Mouse (Mus musculus) neural tube, embryonic 13.5 days (tissue): Measurements from ENCODE around the gene Cd27. TPM values are rescaled to one million over a fixed set of nuclear protein-coding genes. Genes with fewer than 3 reads are reported as not detected.
A peak's percentile ranks its signal among the peaks of the same experiment; 100 is the strongest.

Source experiments
- ATAC-seq: fragments of 200-750 bp; cut with Nextera tagmentation; 2 replicates; pipeline ENCODE4 v1.8.0; 2017; ENCODE audit warnings: low read depth, mild to moderate bottlenecking, moderate TSS enrichment, moderate library complexity
- H3K27ac ChIP-seq: fragments of 300-500 bp; sonication (generic); replicated peaks from 2 replicates; pipeline ENCODE4 v1.5.1; 2015; ENCODE audit warnings: moderate library complexity, mild to moderate bottlenecking, inconsistent platforms
- H3K27me3 ChIP-seq: fragments of 300-500 bp; sonication (generic); 2 replicates; pipeline ENCODE4 v1.6.1; 2015; ENCODE audit warnings: mild to moderate bottlenecking, inconsistent platforms
- H3K36me3 ChIP-seq: fragments of 300-500 bp; sonication (generic); 2 replicates; pipeline ENCODE4 v1.6.1; 2015; ENCODE audit warnings: mild to moderate bottlenecking, inconsistent platforms
- H3K4me1 ChIP-seq: fragments of 300-500 bp; sonication (generic); replicated peaks from 2 replicates; pipeline ENCODE4 v1.6.1; 2015; ENCODE audit warnings: inconsistent platforms
- H3K4me2 ChIP-seq: fragments of 300-500 bp; sonication (generic); 2 replicates; pipeline ENCODE4 v1.6.1; 2015; ENCODE audit warnings: inconsistent platforms, mild to moderate bottlenecking, moderate library complexity
- H3K4me3 ChIP-seq: fragments of 300-500 bp; sonication (generic); 2 replicates; pipeline ENCODE4 v1.5.1; 2015; ENCODE audit warnings: mild to moderate bottlenecking, inconsistent platforms
- H3K9ac ChIP-seq: fragments of 300-500 bp; sonication (generic); 2 replicates; pipeline ENCODE4 v1.6.1; 2015; ENCODE audit warnings: moderate library complexity, mild to moderate bottlenecking, inconsistent platforms
- H3K9me3 ChIP-seq: fragments of 300-500 bp; sonication (generic); 2 replicates; pipeline ENCODE4 v1.6.1; 2016; ENCODE audit warnings: inconsistent platforms
- WGBS: fragments of 180-500 bp; shearing (Covaris S2); methylation state at CpG from one replicate; pipeline ENCODE4 v1.1.7; 2015; 5-methylcytosine and 5-hydroxymethylcytosine counted together
- microRNA-seq: library from miRNA; unstranded; fragments of <30 nt; microRNA quantifications from one replicate; pipeline ENCODE4, GENCODE M21; 2016
- polyA plus RNA-seq: library from polyadenylated mRNA; unstranded; fragments of >200 nt; fragmentation: Nextera tagmentation; extraction: Ambion mirVana; gene quantifications from 2 replicates; pipeline ENCODE4 v1.2.1, GENCODE M21; 2015

The Cd27 gene
- polyA plus RNA-seq, 1 experiment from 2014 or later, result 1.3 TPM

GRCm38 (mm10) chr6:125195541-125196075, 41.2 kb downstream of the Cd27 start:
- Histone ChIP-seq H3K9ac (no peak overlapping the region), H3K4me2 (no peak overlapping the region), H3K4me3 (no peak overlapping the region), H3K27me3 (no peaks in the 10 kb centered on the region), H3K36me3 (peaks cover 25% of the 10 kb centered on the region), H3K27ac (0 out of 2 replicates have a peak overlapping the region, but pooled peaks have one; percentile 33), H3K4me1 (peaks cover 15% of the 10 kb centered on the region), H3K9me3 (no peaks in the 10 kb centered on the region)
- 31% methylated on average over 1 of the region's 1 CpGs for WGBS
- ATAC-seq, result no peak

GRCm38 (mm10) chr6:125193390-125193789, 43.4 kb downstream of the Cd27 start:
- Histone ChIP-seq H3K9ac (no peak overlapping the region), H3K4me2 (peak overlapping the region; percentile 95; the same call in 1 of the 2 replicates), H3K9me3 (no peaks in the 10 kb centered on the region), H3K4me1 (peaks cover 29% of the 10 kb centered on the region), H3K4me3 (no peak overlapping the region), H3K27ac (no peak overlapping the region), H3K27me3 (no peaks in the 10 kb centered on the region), H3K36me3 (peaks cover 37% of the 10 kb centered on the region)
- 76% methylated on average over 7 of the region's 7 CpGs for WGBS
- no peak for ATAC-seq

GRCm38 (mm10) chr6:125192841-125193240, 44.0 kb downstream of the Cd27 start:
- Histone ChIP-seq H3K27me3 (no peaks in the 10 kb centered on the region), H3K4me1 (peaks cover 29% of the 10 kb centered on the region), H3K27ac (peak overlapping the region; percentile 100), H3K4me2 (peak overlapping the region; percentile 95), H3K4me3 (peak overlapping the region; percentile 74), H3K36me3 (peaks cover 43% of the 10 kb centered on the region), H3K9me3 (no peaks in the 10 kb centered on the region), H3K9ac (peak overlapping the region; percentile 84)
- ATAC-seq, result no peak
- WGBS, result 45% methylated on average over 5 of the region's 5 CpGs

- Histone ChIP-seq H3K27ac (peak overlapping the region; percentile 100), H3K4me3 (peak overlapping the region; percentile 74), H3K36me3 (peaks cover 49% of the 10 kb centered on the region), H3K27me3 (no peaks in the 10 kb centered on the region), H3K9me3 (no peaks in the 10 kb centered on the region), H3K4me1 (peaks cover 29% of the 10 kb centered on the region), H3K9ac (peak overlapping the region; percentile 84), H3K4me2 (peak overlapping the region; percentile 95)
- WGBS, result under 1% methylated on average over 34 of the region's 34 CpGs
- peak; percentile 97 for ATAC-seq
These were observed 44.6 kb downstream of the Cd27 start for GRCm38 (mm10) chr6:125192016-125192714.

- peak within 1 kb of the TSS; percentile 84 for H3K9ac ChIP-seq
- peaks cover 29% of the 10 kb centered on the region for H3K4me1 ChIP-seq
- peak within 1 kb of the TSS; percentile 74 for H3K4me3 ChIP-seq
- H3K36me3 ChIP-seq, result peaks cover 56% of the 10 kb centered on the region
- peak within 1 kb of the TSS; percentile 95 for H3K4me2 ChIP-seq
- peak within 1 kb of the TSS; percentile 100 for H3K27ac ChIP-seq
- ATAC-seq, result peak; percentile 98
- 1% methylated on average over 54 of the region's 54 CpGs for WGBS
- H3K9me3 ChIP-seq, result no peaks in the 10 kb centered on the region
- no peaks in the 10 kb centered on the region for H3K27me3 ChIP-seq
These were observed 45.3 kb downstream of the Cd27 start, which contains the start of the genes Ncapd2 and Mrpl51 for GRCm38 (mm10) chr6:125191332-125192015. TSS of gene Ncapd2 (minus strand) at chr6:125191701. TSS of gene Mrpl51 (plus strand) at chr6:125191801.

GRCm38 (mm10) chr6:125190816-125191215, 46.0 kb downstream of the Cd27 start:
- ATAC-seq, result no peak
- H3K4me2 ChIP-seq, result peak overlapping the region; percentile 68
- H3K36me3 ChIP-seq, result peaks cover 63% of the 10 kb centered on the region
- no peaks in the 10 kb centered on the region for H3K9me3 ChIP-seq
- H3K27ac ChIP-seq, result peak overlapping the region; percentile 100
- peak overlapping the region; percentile 74 for H3K4me3 ChIP-seq
- H3K9ac ChIP-seq, result peak overlapping the region; percentile 73
- H3K27me3 ChIP-seq, result no peaks in the 10 kb centered on the region
- peaks cover 29% of the 10 kb centered on the region for H3K4me1 ChIP-seq

- Histone ChIP-seq H3K9ac (no peak overlapping the region), H3K27me3 (no peaks in the 10 kb centered on the region), H3K4me2 (no peak overlapping the region), H3K4me3 (no peak overlapping the region), H3K9me3 (no peaks in the 10 kb centered on the region), H3K27ac (no peak overlapping the region), H3K4me1 (peaks cover 17% of the 10 kb centered on the region), H3K36me3 (peaks cover 82% of the 10 kb centered on the region)
- 96% methylated on average over 10 of the region's 10 CpGs for WGBS
- no peak for ATAC-seq
These were observed 50.6 kb downstream of the Cd27 start for GRCm38 (mm10) chr6:125186203-125186602.

Small RNA genes lying within 50 kb of the gene (microRNA-seq; reads per million reads assigned to microRNA genes)
- not detected for gene Mir3098
- not detected for gene Mir8113

Other genes with a start within 250 kb of the Cd27 start
- 28.4 and 28.9 TPM in 2 replicates for gene Pianp, start 240.3 kb downstream of the Cd27 start, polyA plus RNA-seq
- gene Zfp384, start 227.9 kb downstream of the Cd27 start, polyA plus RNA-seq, result 20.0 and 23.2 TPM in 2 replicates
- 147 and 148 TPM in 2 replicates for gene Ing4, start 197.2 kb downstream of the Cd27 start, polyA plus RNA-seq
- gene Acrbp, start 187.3 kb downstream of the Cd27 start, polyA plus RNA-seq, result 19.0 and 21.0 TPM in 2 replicates
- gene Lpar5, start 169.1 kb downstream of the Cd27 start, polyA plus RNA-seq, result 0.43 and 0.77 TPM in 2 replicates
- gene Chd4, start 141.0 kb downstream of the Cd27 start, polyA plus RNA-seq, result 89.0 and 107 TPM in 2 replicates
- 44.5 and 45.3 TPM in 2 replicates for gene Nop2, start 105.1 kb downstream of the Cd27 start, polyA plus RNA-seq
- 21.1 and 24.0 TPM in 2 replicates for gene Iffo1, start 91.8 kb downstream of the Cd27 start, polyA plus RNA-seq
- gene Gapdh, start 70.5 kb downstream of the Cd27 start, polyA plus RNA-seq, result 1,206 and 1,336 TPM in 2 replicates
- 48.8 and 69.2 TPM in 2 replicates for gene Ncapd2, start 45.3 kb downstream of the Cd27 start, polyA plus RNA-seq
- 143 and 158 TPM in 2 replicates for gene Mrpl51, start 45.2 kb downstream of the Cd27 start, polyA plus RNA-seq
- gene Vamp1, start 21.5 kb downstream of the Cd27 start, polyA plus RNA-seq, result 16.2 and 17.1 TPM in 2 replicates
- 4.8 and 5.5 TPM in 2 replicates for gene Tapbpl, start 5.2 kb downstream of the Cd27 start, polyA plus RNA-seq
- gene Tuba3a, start 49.0 kb upstream of the Cd27 start, polyA plus RNA-seq, result not detected in 2 replicates
- 16.3 and 17.5 TPM in 2 replicates for gene Ltbr, start 76.9 kb upstream of the Cd27 start, polyA plus RNA-seq
- 0.36 and 0.63 TPM in 2 replicates for gene Scnn1a, start 83.6 kb upstream of the Cd27 start, polyA plus RNA-seq
- gene Tnfrsf1a, start 112.4 kb upstream of the Cd27 start, polyA plus RNA-seq, result 17.5 and 21.5 TPM in 2 replicates
- 0.23 TPM in 1 of 2 replicates, not detected in the other for gene Plekhg6, start 143.8 kb upstream of the Cd27 start, polyA plus RNA-seq